Mouse (Mus musculus) heart, postnatal 0 days (tissue): ENCODE measurements around the gene Mul1. TPM values are rescaled to one million over a fixed set of nuclear protein-coding genes. Genes with fewer than 3 reads are reported as not detected.

Source experiments
- ATAC-seq: fragments of 200-750 bp; cut with Nextera tagmentation; 2 replicates; pipeline ENCODE4 v1.8.0; 2017; ENCODE audit warnings: low read depth, moderate number of reproducible peaks, moderate library complexity; ENCODE audit not compliant: insufficient read depth
- DNase-seq: peaks from one replicate; pipeline ENCODE4 v3.0.0-alpha.2; 2016; ENCODE audit warnings: low spot score
- H3K27ac ChIP-seq: fragments of 300-500 bp; sonication (generic); 2 replicates; pipeline ENCODE4 v1.5.1; 2014; ENCODE audit warnings: low read depth, mild to moderate bottlenecking
- H3K27me3 ChIP-seq: fragments of 300-500 bp; sonication (generic); 2 replicates; pipeline ENCODE4 v1.6.1; 2014; ENCODE audit warnings: low read length, mixed read lengths; ENCODE audit not compliant: control insufficient read depth, insufficient read depth
- H3K36me3 ChIP-seq: fragments of 300-500 bp; sonication (generic); replicated peaks from 2 replicates; pipeline ENCODE4 v1.6.1; 2014; ENCODE audit warnings: low read length, mixed read lengths; ENCODE audit not compliant: control insufficient read depth, insufficient read depth
- H3K4me1 ChIP-seq: fragments of 300-500 bp; sonication (generic); 2 replicates; pipeline ENCODE4 v1.6.1; 2014; ENCODE audit warnings: antibody characterized with exemption; ENCODE audit not compliant: control insufficient read depth, insufficient read depth
- H3K4me2 ChIP-seq: fragments of 300-500 bp; sonication (generic); 2 replicates; pipeline ENCODE4 v1.6.1; 2014; ENCODE audit warnings: low read depth, mild to moderate bottlenecking, low read length, moderate library complexity
- H3K4me3 ChIP-seq: fragments of 300-500 bp; sonication (generic); 2 replicates; pipeline ENCODE4 v1.5.1; 2014; ENCODE audit warnings: low read depth, low read length
- H3K9ac ChIP-seq: fragments of 300-500 bp; sonication (generic); replicated peaks from 2 replicates; pipeline ENCODE4 v1.6.1; 2014; ENCODE audit warnings: low read depth, low read length, mixed read lengths
- H3K9me3 ChIP-seq: fragments of 300-500 bp; sonication (generic); replicated peaks from 2 replicates; pipeline ENCODE4 v1.6.1; 2016; ENCODE audit warnings: low read length; ENCODE audit not compliant: control insufficient read depth
- CTCF ChIP-seq: IDR thresholded peaks from 2 replicates; pipeline ENCODE4 v1.5.1; 2016; ENCODE audit warnings: antibody characterized with exemption, control low read depth, low read depth
- EP300 ChIP-seq: IDR thresholded peaks from 2 replicates; pipeline ENCODE4 v1.6.1; 2016; ENCODE audit warnings: antibody characterized with exemption, low read depth
- WGBS: fragments of 180-500 bp; shearing (Covaris S2); extraction: QIAGEN DNeasy Blood & Tissue Kit; methylation state at CpG from one replicate; pipeline ENCODE4 v1.1.7; 2014; 5-methylcytosine and 5-hydroxymethylcytosine counted together
- polyA plus RNA-seq: library from polyadenylated mRNA; unstranded; fragments of >200 nt; fragmentation: Nextera tagmentation; extraction: Ambion mirVana; gene quantifications from 2 replicates; pipeline ENCODE4 v1.2.1, GENCODE M21; 2015
- total RNA-seq: library from RNA; depleted of rRNA; stranded (reverse); fragments of >200 nt; gene quantifications from 2 replicates; pipeline ENCODE4 v1.2.3, GENCODE M21; 2014; ENCODE audit warnings: low replicate concordance

Mul1 gene
- total and polyA plus RNA-seq, 2 experiments from 2014 or later = 30.0 to 40.6 TPM

- TF ChIP-seq CTCF (no peak), EP300 (no peak)
- ATAC-seq (no peak), DNase-seq (no peak)
- peaks cover 48% of the 10 kb centered on the region for H3K27me3 ChIP-seq
- no peak overlapping the region for H3K4me2 ChIP-seq
- no peak overlapping the region for H3K9ac ChIP-seq
- no peaks in the 10 kb centered on the region for H3K36me3 ChIP-seq
- no peak overlapping the region for H3K27ac ChIP-seq
- no peaks in the 10 kb centered on the region for H3K9me3 ChIP-seq
- 59% methylated on average over 5 of the region's 5 CpGs for WGBS
- H3K4me3 ChIP-seq = no peak overlapping the region
- H3K4me1 ChIP-seq = peaks cover 13% of the 10 kb centered on the region
Measured at GRCm38 (mm10) chr4:138458735-138459440, 24.4 kb downstream of the Mul1 start.

GRCm38 (mm10) chr4:138459775-138460174, 25.3 kb downstream of the Mul1 start:
- Histone ChIP-seq H3K4me3 (no peak overlapping the region), H3K4me2 (no peak overlapping the region), H3K4me1 (peaks cover 22% of the 10 kb centered on the region), H3K36me3 (no peaks in the 10 kb centered on the region), H3K27ac (no peak overlapping the region), H3K9me3 (no peaks in the 10 kb centered on the region), H3K9ac (no peak overlapping the region), H3K27me3 (peaks cover 51% of the 10 kb centered on the region)
- WGBS = 69% methylated on average over 6 of the region's 6 CpGs
- no peak for DNase-seq
- no peak for ATAC-seq
- no peak for TF ChIP-seq EP300
- no peak for TF ChIP-seq CTCF

GRCm38 (mm10) chr4:138460910-138461309, 26.4 kb downstream of the Mul1 start:
- DNase-seq = no peak
- no peak for ATAC-seq
- Histone ChIP-seq H3K27ac (no peak overlapping the region), H3K9me3 (no peaks in the 10 kb centered on the region), H3K4me3 (no peak overlapping the region), H3K9ac (no peak overlapping the region), H3K4me2 (no peak overlapping the region), H3K36me3 (no peaks in the 10 kb centered on the region), H3K4me1 (peaks cover 21% of the 10 kb centered on the region), H3K27me3 (peaks cover 44% of the 10 kb centered on the region)
- no peak for TF ChIP-seq EP300
- TF ChIP-seq CTCF = no peak
- WGBS = 17% methylated on average over 8 of the region's 9 CpGs

- no peak for TF ChIP-seq EP300
- TF ChIP-seq CTCF = no peak
- Histone ChIP-seq H3K27ac (no peak overlapping the region), H3K4me1 (peaks cover 16% of the 10 kb centered on the region), H3K9me3 (no peaks in the 10 kb centered on the region), H3K9ac (no peak overlapping the region), H3K4me2 (no peak overlapping the region), H3K4me3 (no peak overlapping the region), H3K27me3 (peaks cover 44% of the 10 kb centered on the region), H3K36me3 (no peaks in the 10 kb centered on the region)
- WGBS = 88% methylated on average over 5 of the region's 5 CpGs
- no peak for ATAC-seq
- DNase-seq = no peak
Measured at GRCm38 (mm10) chr4:138461471-138461870, 27.0 kb downstream of the Mul1 start.

- peaks cover 16% of the 10 kb centered on the region for H3K4me1 ChIP-seq
- DNase-seq (peak; percentile 39), ATAC-seq (peak; percentile 36)
- H3K27ac ChIP-seq = peak overlapping the region; percentile 84
- no peak; the same call in 1 of the 2 replicates for TF ChIP-seq CTCF
- 5% methylated on average over 11 of the region's 11 CpGs for WGBS
- no peaks in the 10 kb centered on the region for H3K9me3 ChIP-seq
- no peaks in the 10 kb centered on the region for H3K36me3 ChIP-seq
- peak overlapping the region; percentile 47 for H3K4me2 ChIP-seq
- H3K9ac ChIP-seq = 0 out of 2 replicates have a peak overlapping the region, but pooled peaks have one; percentile 35
- 0 out of 2 replicates have a peak overlapping the region, but pooled peaks have one; percentile 5 for H3K4me3 ChIP-seq
- peaks cover 43% of the 10 kb centered on the region for H3K27me3 ChIP-seq
Measured at GRCm38 (mm10) chr4:138462971-138463831, 28.7 kb downstream of the Mul1 start.
